Mouse (Mus musculus) kidney, adult 8-10 months (tissue): ENCODE data around the gene Pitpnm2.

Experiments used
- DNase-seq, 2 experiments: peaks; one replicate each; pipeline ENCODE4 v3.0.0; 2022

Pitpnm2 gene

GRCm38 (mm10) chr5:124247296-124247695 is 2.3 kb downstream of the Pitpnm2 start:
- DNase-seq, result no peak

DNA sequence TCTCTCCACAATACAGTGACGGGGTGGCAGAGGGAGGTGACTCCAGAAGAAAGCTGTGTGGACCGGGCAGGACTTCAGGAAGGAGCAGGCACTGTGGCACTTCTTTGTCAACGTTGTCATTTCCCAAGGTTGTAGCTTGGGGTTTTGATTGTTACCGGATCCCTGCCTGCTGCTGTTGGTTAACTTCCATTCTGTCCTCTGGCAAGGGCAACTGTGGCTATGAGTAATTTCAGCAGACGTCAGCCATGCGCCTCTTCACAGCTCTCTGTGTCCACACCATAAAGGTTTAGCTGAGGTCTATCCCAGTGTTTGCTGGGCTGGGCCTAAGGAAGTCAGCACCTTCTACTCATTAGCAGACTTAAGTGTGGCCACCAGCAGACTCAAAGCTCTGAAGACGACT is 4.7 kb downstream of the Pitpnm2 start:
- DNase-seq, result no peak

- DNase-seq, result no peak
Measured at GRCm38 (mm10) chr5:124244449-124244848, 5.1 kb downstream of the Pitpnm2 start.

DNA sequence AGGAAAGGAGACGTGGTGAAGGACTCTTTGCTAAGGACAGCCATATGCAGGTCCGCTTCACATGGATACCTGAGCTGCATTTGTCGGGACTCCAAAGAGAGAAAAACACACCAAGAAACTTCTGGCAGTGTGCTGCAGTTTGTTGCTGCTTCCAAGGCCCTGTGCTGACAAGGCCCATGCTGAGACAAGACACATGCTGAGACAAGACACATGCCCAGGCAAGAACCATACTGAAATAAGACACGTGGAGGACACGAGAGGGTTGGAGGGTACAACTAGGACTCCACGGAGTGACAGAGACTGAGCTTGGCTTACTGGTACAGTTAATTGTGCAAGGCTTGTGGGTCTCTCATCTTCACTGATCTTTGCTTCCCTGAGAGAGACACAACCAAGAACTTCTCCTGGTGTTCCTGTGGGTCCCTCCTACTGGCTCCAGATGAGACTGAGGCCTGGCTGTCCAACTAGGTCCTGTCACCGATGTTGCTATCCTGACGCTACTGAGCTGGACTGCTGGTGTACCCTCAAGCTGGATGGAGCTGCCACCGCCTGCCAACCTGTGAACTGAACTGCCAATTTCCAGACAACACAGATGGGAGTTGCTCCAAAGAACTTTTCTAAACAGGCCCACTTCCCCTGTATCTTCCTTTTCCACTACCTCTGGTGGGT is 6.2 kb downstream of the Pitpnm2 start:
- DNase-seq, result no peak

DNA sequence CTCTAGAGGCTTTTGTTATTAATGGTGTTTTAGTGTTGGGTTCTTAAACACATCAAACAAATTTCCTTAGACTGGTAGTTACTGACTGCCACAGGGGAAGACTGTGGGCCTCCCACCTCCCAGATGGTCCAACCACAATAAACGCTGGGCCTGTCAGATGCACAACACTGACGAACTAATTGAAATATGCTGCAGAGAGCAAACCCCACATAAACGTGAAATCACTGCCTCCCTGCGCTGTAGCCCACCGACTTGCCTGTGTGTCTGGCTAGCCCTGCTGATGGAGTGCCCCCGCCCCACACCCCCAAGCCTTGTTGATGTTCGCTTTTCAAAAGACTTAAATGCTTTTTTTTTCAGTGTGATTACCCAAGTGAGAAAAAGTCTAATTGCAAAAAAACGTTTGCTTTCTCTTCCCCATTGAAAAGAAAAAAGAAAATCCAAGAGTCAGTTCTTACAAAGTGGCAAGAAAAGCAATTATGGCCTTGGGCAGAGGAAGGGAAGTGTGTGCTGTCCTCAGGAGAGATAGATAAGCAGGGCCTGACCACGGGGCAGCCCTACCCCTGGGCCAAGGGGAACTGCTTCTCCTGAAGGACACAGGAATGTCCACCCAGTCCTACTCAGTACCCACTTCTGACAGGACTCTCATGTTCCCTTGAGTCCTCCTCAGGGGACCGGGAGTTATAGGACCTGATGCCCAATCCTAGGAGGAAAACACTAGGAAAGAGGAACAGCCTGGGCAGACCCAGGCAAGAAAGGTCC is 7.7 kb downstream of the Pitpnm2 start:
- no peak for DNase-seq

DNA sequence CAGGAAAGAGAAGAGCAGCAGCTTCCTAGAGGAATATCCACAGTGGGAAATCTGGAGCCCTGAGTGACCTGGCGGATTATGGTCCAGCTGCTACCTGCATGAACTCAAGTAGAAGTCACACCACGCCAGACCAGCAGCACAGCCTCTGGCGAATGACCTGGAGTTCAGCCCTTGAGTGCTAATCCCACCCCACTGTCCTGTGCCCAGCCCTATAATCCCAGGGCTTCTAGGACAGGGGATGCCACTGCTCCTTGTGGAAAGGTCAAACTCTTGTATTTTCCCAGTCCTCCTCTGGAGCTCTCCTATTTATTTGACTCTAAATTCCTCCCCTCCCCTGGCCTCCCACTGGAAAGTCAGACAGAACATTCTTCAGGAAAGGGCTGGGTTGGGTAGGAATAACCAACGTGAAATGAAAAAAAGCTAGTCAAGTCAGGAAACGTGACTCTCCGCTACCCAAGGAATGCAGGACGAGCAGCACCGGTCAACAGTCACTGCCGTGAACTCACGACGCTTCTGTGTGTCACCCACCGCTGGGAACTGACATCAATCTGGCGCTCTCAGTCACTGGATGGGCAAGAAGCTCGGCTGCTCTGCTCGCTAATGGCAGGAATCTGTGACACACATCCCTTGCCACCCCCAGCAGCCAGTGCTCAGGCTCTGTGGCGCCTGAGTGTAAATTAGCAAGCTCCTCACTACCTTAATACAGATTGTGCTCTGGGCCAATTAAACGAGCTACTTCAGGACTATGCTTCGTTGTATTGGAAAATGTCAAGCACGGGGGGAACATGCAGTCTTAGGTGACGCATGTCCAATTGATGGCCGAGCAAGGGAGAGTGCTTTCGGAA is 8.5 kb downstream of the Pitpnm2 start:
- peak; percentile 46 to 53 for DNase-seq

DNA sequence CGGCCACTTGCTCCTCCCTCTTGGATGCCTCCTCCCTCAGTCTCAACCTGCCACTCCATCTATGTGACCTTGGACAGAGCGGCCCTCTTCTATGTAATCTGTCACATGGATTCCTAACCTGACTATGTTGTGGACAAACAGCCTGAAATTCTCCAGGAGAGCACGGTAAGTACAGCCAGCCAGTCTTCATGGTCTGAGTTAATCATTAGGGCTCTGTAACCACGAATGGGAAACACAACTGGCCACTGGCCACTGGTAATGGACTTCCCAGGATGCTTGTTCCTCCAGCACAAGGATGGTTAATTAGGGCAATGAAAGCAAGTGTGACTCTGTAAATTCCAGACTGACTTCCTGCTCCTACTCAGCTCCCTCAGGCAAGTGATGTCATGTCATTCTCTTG is 13.4 kb downstream of the Pitpnm2 start:
- peak; percentile 86 to 93 for DNase-seq

DNA sequence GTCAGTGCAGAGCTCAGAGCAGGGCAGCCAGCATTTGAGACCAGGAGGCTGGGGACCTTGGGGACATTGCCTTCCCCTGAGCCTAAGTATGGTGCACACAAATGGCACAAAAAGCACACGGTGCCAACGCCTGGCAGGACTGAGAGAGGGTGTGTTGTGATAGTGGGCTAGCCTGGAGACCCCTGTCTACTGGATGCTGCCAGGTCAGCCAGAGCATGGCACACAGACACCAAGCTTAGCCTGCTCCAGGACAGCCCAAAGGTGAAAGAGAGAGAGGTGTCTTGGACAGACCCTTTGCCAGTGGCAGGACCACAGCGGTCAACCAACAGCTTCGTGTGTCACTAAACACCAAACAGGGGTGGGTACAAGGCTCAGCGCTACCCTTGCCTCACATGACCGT is 14.8 kb downstream of the Pitpnm2 start:
- DNase-seq, result no peak

- no peak for DNase-seq
Measured at GRCm38 (mm10) chr5:124233874-124234661, 15.5 kb downstream of the Pitpnm2 start.

DNA sequence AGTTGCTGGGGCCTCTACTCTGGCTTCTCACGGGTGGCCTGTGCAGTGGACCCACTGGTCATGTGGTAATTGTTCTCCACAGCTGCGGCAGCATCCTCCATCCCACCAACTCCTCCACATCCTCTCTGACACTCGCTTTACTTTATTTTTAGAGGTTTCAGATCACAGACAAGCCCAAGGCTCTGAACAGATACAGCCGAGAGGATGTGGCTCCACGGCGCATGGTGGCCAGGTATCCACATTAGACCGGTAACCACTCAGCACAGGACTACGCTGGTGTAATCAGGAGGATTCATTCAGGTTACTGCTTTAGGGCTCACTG is 16.5 kb downstream of the Pitpnm2 start:
- DNase-seq, result no peak

GRCm38 (mm10) chr5:124232360-124233143 is 17.0 kb downstream of the Pitpnm2 start:
- no peak for DNase-seq

- DNase-seq, result no peak
Measured at GRCm38 (mm10) chr5:124230461-124230860, 19.1 kb downstream of the Pitpnm2 start.

- DNase-seq, result no peak
Measured at GRCm38 (mm10) chr5:124227193-124227592, 22.4 kb downstream of the Pitpnm2 start.

DNA sequence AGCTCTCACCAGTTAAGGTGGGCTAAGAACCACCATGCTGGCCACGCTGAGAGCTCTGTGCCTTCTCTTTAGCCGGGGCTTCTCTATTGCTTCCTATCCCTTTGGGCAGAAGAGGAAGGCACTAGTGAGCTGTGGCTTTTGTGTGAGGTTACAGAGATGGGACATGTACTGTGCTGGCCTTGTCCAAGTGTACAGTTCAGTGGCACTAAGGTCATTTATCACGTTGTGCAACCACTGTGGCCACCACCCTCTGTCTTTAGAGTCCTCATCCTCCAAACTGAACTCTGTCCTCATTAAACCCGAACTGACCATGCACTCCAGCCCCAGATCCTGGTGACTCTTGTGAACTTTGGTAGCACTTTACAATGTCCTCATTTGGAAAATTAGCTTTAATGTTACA is 23.1 kb downstream of the Pitpnm2 start:
- DNase-seq, result peak; percentile 64 to 70

DNA sequence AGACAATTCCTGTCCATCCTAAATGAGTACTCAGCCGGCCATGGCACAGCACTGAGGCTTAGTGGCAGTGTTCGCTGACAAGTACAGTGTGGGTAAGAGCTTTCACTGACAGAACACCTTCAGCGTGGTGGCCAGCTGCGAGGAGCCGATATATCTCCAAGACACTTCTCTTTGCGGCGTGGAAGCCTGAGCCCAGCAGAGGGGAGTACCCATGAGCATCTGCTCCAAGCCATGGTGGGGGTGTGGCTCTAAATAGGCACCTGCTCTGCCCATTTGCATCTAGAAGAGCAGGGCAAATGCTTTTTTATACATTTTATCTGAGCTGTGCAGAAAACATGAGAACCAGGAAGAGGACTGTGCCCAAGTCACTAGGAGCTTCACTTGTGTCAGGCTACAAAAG is 23.7 kb downstream of the Pitpnm2 start:
- no peak for DNase-seq

DNA sequence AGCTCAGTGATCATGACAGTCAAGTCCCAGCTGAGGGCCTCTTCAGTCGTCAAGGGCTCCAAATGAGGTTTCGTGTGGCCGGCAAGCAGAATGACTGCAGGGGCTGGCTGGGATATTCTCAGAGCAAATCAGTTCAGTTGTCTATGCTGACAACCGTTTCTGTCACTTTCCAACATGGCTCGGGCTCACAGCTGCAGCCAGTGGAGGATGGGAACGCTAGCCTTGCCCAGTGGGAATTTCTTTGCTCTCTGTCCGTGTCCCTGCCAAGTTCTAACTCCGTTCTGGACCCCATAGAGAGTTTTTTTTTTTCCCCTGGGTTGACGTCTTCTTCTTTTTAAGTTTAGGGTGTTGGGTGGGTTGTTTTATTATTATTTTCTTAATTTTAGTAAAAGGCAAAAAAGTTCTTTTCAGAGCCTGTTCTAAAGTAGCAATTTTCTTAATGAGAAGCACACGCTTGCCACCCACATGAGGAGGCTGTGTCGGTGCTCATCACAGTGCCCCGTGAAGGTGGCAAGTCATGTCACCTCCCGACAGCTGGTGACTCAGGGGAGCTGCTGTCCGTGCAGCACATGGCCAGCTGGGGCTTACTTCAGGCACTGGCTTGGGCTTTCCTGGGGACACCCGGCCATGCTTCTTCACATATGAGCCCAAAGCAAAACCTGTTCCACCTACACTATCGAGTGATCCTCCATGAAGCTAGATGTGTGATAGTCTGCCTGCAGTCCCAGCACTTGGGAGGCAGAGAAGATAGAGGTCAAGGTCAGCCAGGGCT is 25.1 kb downstream of the Pitpnm2 start:
- no peak for DNase-seq

- DNase-seq, result no peak
Measured at GRCm38 (mm10) chr5:124223574-124223973, 26.0 kb downstream of the Pitpnm2 start.

GRCm38 (mm10) chr5:124222696-124223095 is 26.9 kb downstream of the Pitpnm2 start:
- no peak for DNase-seq

GRCm38 (mm10) chr5:124221736-124222040 is 27.9 kb downstream of the Pitpnm2 start:
- DNase-seq, result no peak

DNA sequence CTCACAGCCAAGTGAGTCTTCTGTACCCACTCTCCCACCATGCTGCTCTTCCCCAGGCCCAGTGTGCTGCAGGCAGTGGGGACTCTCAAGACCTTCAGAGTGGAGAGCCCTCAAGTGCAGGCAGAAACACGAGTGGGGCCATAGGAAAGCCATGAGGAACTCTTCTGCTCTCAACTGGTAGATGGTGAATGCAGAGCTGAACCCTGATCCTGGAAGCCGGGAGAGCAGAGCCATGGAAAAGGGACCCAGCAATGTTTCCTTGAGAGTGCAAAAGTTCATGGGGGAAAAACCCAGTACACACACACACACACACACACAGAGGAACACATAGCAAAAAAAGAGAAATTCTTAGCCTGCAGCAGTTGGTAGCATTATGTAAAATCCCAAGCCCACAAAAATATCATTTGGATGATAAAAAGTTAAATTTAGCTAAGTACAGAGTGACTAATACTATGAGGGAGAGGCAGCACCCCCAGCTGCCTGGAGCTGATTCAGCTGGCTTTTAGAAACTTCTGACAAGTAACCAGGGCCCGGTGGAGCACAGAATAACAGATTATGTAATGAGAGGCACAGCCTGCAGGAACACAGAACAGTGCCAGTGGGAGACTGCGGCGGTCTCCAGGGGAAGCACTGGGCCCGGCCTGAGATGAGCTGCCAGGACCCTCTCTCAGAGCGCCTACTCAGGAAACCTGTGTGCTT is 28.4 kb downstream of the Pitpnm2 start:
- peak; percentile 83 to 89 for DNase-seq

GRCm38 (mm10) chr5:124220551-124220950 is 29.0 kb downstream of the Pitpnm2 start:
- no peak for DNase-seq
